Mouse (Mus musculus) erythroblast, embryonic 14.5 days (primary cell): ENCODE results near the gene Eif3i.

Experiments
- GATA1 ChIP-seq: IDR thresholded peaks from 2 replicates; pipeline ENCODE4 v1.6.1; 2012; ENCODE audit warnings: low read length, inconsistent platforms, mixed read lengths
- TAL1 ChIP-seq: IDR thresholded peaks from 3 replicates; pipeline ENCODE4 v1.6.1; 2012; ENCODE audit warnings: low read length, inconsistent platforms, mixed read lengths

DNA sequence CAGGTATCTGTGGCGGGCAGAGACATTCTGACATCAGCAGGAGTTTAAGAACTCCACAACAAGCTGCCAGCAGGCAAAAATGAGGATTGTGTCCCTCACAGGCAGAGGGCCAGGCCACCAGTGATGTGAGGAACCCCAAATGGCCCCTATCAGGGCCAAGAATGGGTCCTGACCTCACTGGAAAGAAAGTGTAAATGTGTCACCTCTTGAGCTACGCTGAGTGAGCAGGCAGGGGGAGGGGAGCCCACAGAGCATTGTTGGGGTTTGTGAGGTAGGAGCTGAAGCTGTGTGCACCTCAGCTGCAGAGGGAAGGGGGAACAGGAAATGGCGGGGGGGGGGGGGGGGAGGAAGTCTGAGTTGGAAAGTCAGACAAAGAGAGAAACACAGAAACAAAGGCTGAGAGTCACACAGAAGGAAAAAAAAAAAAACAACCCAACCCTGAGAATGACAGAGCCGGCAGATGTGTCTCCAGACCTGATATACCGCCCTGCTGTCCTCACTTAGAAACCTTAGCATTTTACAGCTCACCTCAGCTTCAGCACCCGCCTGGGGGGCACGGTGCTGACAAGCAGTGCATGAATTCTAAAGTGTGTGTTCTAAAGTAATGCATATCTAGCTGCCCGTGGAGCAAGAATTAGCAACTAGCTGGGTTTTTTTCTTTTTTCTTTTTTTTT is 25.1 kb downstream of the Eif3i start:
- TF ChIP-seq GATA1 (no peak), TAL1 (no peak)
